Mouse (Mus musculus) liver (tissue): ENCODE data around the gene Elk3.
"Not testable (repeated sequence)": the region's sequence is repeated elsewhere in the genome, so short reads cannot be mapped to it uniquely, and the experiment has no call there.

Experiments
- DNase-seq: peaks from one replicate; pipeline ENCODE4 v3.0.0-alpha.2; 2020; ENCODE audit warnings: mixed read lengths

Gene Elk3

GRCm38 (mm10) chr10:93310721-93311411 is at the start of gene Elk3:
Elk3 (minus strand) TSS chr10:93311135.
- peak; percentile 38 for DNase-seq

GRCm38 (mm10) chr10:93360623-93361022 is 49.7 kb upstream of the Elk3 start:
- DNase-seq, result no peak

GRCm38 (mm10) chr10:93360190-93360589 is 49.3 kb upstream of the Elk3 start:
- not testable (repeated sequence) for DNase-seq

DNA sequence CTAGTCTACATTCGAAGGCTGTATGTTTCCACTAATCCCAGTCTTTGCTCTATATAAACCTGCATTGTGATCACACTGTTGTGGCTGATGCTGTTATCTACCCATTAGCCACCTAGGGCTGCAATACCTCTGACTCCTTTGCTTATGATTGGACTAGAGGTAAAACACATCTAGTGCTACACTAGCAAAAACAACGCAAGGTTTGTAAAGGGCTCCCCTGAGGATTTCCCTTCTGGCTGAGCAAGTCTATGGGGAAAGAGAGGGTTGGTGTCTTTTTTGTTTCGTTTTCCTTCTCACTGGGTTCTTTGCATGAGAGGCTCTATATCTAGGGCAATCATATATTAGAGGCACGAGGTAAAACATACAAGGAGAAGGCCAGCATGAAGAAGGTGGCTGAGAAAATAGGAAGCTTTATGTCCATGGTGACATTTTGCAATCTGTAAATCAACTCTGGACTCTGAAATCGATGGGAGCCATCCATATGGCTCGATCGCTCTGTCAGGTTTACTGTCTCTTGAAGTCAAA is 48.5 kb upstream of the Elk3 start:
- DNase-seq, result no peak

- DNase-seq, result no peak
Measured at GRCm38 (mm10) chr10:93358878-93359277, 47.9 kb upstream of the Elk3 start.

- no peak for DNase-seq
Measured at GRCm38 (mm10) chr10:93357162-93357561, 46.2 kb upstream of the Elk3 start.

DNA sequence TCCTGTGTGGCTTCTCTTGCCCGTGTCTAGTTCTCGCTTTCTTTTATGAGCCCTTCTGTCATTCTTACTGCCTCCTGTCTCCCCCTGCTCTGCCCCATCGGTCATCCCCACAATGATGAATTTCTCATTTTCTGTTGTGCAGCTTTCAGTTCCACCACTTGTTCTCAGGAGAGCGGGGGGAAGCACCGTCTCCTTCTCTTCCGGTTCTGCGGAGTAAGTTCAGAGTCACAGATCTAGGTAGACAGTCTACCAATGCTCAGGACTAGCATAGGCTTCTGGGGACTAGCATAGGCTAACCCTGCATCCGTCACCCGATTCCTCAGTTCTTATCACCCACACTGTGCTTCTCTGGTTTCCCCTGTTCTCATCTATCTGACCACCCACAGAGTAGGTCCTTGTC is 45.2 kb upstream of the Elk3 start:
- DNase-seq, result no peak

DNA sequence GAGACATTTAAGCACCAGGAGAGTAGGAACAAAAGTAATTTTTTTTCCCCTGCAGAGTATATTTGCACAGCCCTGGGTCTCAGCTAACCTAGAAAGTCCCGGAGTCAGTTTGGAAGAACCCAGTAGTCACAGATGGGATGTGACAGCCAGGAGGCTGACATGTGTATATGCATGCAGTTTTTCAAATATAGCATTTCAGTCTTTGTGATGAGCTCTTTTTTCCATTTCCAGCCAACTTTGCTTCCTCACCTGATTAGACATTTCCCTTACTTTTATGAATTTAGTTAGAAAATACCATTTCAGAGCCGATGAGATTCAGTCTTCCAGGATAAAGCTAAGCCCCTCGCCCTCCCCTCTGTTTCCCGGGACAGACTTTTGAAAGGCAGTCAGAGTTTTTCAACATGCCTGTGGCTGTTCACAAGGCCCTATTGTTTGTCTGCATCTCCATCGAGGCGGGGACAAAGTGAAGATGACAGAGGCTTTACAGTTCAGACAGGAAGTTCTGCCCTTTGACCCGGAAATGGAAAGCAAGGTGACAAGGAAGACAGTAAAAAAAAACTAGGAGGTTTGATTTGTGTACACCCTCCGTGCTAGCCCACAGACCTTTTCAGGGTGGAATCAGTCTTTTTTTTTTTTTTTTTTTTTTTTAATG is 44.5 kb upstream of the Elk3 start:
- DNase-seq, result no peak

DNA sequence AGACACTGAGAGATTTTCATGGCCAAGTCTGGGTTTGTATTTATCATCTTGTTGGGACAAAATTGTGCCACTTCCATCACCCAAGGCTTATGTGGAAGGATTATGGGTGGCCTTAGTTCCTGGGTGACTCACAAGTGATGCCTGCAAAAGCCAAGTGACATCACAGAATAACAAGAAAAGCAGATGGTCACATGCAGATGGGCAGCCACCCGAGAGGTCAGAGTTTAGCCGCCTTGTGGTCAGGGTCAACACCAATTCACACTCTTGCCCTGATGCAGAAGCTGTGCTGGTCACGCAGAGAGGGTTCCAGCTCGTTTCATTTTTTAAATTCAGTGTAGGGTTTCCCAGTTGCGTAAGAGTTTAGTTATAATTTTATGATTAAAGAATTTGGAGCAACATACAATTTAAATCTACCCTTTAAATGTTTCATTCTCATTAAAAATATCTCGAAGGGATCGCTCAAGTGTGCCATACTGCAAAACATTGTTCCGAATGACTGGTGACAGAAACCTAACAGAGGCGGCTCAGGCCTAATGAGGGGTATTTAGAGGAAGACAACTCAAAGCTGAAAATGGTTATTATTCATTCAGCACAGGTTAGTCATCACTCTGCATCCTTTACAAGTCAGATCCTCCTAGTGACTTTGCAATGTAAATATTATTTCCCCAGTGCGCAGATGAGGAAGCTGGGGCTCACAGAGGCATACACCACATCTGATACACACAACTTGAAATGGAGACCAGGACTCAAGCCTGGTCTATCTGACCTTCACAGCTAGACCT is 42.8 kb upstream of the Elk3 start:
- DNase-seq, result no peak

DNA sequence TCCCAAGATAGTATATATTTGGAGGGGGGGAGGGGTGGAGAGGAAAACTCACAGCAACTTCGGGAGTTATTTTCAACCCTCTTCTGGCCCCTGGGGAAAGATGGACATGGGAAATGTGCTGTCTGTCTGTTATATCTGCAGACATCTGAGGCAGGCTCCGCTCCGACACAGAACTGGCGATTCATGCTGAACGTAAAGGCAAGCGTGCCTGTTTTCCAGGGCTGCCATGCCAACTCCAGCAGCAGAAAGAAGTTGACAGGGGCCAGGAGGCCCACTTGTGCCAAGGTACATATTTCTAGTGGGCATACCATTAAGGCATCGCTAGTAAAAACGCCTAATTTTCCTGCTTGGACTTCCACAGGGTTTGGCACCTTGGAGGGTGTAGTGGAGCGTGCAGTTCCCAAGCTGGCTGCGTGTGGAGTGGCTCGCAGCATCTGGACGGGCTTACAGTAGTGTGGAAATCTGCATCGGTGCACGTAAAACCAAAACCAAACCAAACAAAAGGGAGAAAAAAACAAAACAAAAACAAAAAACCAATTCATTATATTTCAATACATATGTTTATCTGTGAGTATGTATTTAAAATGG is 37.1 kb upstream of the Elk3 start:
- no peak for DNase-seq

- DNase-seq, result no peak
Measured at GRCm38 (mm10) chr10:93347387-93347786, 36.5 kb upstream of the Elk3 start.

DNA sequence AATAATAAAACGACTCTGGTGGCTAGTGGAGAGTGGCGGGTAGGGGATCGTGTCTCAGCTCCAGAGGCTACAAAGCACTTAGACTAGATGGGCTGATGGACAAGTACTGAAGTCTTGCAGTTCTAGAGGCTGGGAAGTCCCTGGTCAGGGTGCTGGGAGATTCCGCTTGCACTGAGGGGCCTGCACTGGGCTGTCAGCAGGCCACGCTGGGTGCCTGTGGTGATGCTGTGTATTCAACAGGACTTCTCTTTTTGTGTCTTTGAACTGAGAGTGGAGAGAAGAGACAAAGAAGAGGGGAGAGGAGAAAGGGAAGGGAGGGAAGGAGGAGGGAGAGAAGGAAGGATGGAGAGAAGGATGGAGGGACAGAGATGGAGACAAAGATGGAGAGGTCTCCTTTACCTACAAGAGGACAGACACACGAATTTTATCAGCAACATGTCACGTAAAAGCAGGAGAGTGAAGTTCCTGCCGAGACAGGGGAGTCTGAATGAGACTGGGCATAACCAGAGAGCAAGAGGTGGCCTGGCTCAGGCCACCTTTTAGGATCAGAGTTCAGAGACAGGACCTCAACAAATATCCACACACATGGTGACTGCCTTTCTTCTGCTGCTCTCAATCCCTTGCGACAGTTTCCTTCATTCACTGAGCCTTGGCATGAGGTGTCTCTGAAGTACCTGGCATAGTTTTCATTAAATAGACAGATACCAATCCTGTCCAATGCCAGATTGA is 35.4 kb upstream of the Elk3 start:
- no peak for DNase-seq

DNA sequence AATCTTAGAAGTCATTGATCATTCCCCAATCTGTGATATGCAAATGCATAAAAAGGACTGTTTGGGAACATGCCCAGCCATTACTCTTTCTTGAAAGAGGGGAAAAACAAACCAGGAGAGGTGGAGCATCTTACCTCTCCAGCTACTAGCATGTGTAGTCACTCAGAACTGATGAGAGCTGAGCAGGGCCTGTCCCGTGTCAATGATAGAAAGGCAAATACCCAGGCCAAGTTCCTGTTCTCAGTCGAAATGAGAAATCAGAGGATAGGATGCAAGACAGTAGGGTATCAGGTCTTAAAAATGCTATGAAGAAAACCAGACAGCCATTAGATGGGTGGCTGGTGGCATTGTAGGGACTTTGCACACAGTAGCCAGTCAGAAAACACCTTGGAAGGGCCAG is 34.6 kb upstream of the Elk3 start:
- DNase-seq, result no peak

DNA sequence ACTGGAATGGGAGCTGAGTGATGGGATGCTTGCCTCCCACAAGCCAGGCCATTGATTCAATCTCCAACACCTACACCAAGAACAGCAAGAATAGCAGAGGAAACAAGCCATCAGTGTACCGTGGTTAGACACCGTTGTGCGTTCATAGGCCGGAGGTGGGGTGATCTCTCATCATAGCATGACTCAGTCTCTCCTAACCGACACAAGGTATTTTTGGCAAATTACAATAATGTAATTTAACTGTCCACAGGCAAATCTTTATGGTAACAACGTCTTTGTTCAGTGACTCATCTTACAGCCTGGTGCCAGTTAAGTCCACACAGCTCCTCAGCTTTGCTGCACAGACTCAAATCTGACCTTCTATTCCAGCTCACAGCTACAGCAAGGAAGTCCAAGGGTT is 32.5 kb upstream of the Elk3 start:
- DNase-seq, result no peak

GRCm38 (mm10) chr10:93342986-93343385 is 32.1 kb upstream of the Elk3 start:
- no peak for DNase-seq

DNA sequence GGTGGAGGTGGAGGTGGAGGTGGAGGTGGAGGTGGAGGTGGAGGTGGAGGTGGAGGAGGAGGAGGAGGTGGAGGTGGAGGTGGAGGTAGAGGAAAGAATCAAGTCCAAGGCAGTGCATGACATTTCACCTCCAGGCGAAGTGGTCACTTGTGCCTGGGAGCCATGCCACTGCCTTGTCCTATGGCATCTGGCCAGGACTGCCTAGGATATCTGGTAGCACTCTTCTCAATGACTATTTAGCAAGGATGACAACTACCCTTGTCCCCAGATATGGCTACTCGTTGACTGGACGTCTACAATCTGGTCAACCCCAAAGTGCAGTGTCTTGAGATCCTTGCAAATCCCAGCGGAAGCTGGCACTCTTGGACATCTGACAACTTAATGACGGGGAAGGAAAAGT is 27.6 kb upstream of the Elk3 start:
- DNase-seq, result no peak

GRCm38 (mm10) chr10:93336462-93336931 is 25.6 kb upstream of the Elk3 start:
- DNase-seq, result no peak

DNA sequence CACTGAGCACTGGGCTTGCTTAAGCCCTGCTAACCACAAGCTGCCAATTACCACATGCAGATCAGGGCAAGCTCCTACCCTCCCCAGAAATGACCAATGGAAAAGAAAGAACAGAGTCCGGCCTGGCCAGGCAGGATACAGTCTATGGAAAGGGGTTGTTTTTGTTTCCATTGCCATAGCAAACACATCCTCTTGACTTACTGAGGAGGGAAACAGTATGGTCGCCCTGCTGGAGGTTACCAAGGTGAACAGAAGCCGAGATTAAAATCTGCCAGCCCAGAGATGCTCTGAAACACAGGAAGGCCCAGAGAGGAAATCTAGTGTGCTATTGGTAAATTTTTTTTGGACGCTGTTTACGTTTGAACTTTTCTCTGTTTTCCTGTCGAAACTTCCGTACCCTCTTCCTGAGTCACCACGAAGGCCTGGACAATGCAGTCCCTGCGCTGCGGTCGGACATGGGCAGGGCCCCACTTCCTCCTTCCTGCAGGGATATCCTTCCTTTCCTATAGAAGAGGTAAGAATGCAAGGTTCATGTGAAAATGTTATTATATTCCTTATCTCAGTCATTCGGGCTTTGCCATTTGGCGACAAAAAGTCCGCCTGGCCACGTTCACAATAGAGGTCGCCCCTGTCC is 25.0 kb upstream of the Elk3 start:
- DNase-seq, result peak; percentile 35

- no peak for DNase-seq
Measured at GRCm38 (mm10) chr10:93335001-93335400, 24.1 kb upstream of the Elk3 start.

DNA sequence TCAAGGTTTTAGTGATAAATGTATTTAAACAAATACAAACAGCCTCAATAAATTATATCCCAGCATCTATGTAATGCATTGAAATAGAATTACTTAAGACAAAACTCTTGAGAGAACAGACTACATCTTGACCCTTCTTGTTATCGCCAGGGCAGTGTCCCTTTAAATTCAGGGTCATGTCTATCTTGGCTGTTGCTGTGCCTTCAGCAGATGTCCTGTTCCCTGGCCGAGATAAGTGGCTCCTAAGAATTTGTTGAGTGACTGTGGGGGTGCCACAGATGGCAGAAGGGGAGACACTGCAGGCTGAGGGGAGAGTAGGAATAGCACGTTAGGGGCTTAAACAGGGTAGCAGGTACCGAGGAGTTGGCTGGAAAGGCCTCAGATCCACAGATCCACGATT is 22.3 kb upstream of the Elk3 start:
- no peak for DNase-seq

GRCm38 (mm10) chr10:93332261-93332809 is 21.4 kb upstream of the Elk3 start:
- no peak for DNase-seq

DNA sequence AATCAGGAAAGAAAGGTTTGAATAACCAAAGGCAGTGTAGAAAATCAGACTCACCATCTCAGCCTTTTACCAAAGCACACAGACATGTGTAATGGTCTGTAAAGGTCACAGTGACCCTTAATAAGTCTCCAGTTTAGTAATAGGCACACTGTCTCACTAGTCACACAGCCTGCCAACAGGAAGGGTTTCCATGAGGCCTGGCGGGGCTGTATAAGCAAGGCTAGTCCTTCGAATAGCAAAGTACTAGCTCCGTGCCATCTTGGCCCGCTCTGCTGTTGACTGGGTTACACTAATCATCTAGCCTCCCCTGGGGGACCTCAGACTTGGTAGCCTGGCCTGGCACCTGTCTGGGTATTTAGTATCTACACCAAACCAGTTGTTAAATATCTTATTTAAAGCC is 20.6 kb upstream of the Elk3 start:
- no peak for DNase-seq
